Mouse (Mus musculus) cerebellum, adult 2 months (tissue): ENCODE data around the gene Mettl25.

Experiments used
- CTCF ChIP-seq: fragments of 200-500 bp; IDR thresholded peaks from 2 replicates; pipeline ENCODE4 v1.5.1; 2011; ENCODE audit warnings: low read depth, mild to moderate bottlenecking, control low read depth, low read length, moderate library complexity, borderline replicate concordance; ENCODE audit not compliant: insufficient read depth
- POLR2A ChIP-seq: fragments of 200-500 bp; IDR thresholded peaks from 2 replicates; pipeline ENCODE4 v1.6.1; 2011; ENCODE audit warnings: low read length, control low read depth, borderline replicate concordance; ENCODE audit not compliant: insufficient read depth

DNA sequence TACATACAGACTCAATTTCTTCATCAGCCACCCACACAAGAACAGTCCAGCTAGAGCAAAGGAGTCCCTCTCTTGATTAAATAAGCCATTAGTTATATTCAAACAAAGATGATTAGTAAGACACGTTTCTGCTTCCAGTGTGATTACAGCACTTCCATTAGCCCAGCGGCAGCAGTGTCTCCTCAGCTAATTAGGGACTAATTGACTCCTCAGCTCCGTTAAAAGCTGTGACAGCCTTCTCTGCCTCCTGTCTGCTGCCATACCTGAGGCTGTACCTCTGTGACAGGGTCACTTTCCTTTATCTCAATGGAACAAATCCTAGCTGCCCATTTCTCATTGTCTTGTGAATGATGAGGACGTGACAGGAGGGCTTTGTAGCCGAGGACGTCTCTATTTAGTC lies 99.4 kb downstream of the Mettl25 start:
- TF ChIP-seq CTCF (no peak), POLR2A (no peak)
